Mouse (Mus musculus) neutrophil, adult 5-6 weeks (primary cell): Measurements from ENCODE around the gene Mlkl. TPM values are rescaled to one million over a fixed set of nuclear protein-coding genes. Genes with fewer than 3 reads are reported as not detected.
A peak's percentile ranks its signal among the peaks of the same experiment; 100 is the strongest.
"Not testable (repeated sequence)": the region's sequence is repeated elsewhere in the genome, so short reads cannot be mapped to it uniquely, and the experiment has no call there.

Experiments used
- ATAC-seq: fragments of 151-379, 151-347 bp; 2 replicates; pipeline ENCODE4 v1.8.0; 2017; ENCODE audit warnings: mild to moderate bottlenecking, moderate TSS enrichment; ENCODE audit not compliant: insufficient number of reproducible peaks, poor library complexity, low FRiP score, severe bottlenecking; ENCODE audit errors: extremely low read depth
- total RNA-seq: library from RNA; stranded (forward); fragments of 200-1000 nt; gene quantifications from 2 replicates; pipeline ENCODE4 v1.2.3, GENCODE M21; 2017

The Mlkl gene
- total RNA-seq, 1 experiment from 2014 or later: 2.7 TPM

- no peak for ATAC-seq
Measured at GRCm38 (mm10) chr8:111336692-111337091, 1.3 kb downstream of the Mlkl start.

GRCm38 (mm10) chr8:111325222-111325790 lies 12.7 kb downstream of the Mlkl start:
- ATAC-seq: no peak

- ATAC-seq: no peak
Measured at GRCm38 (mm10) chr8:111314729-111315128, 23.2 kb downstream of the Mlkl start.

GRCm38 (mm10) chr8:111313961-111314360 lies 24.0 kb downstream of the Mlkl start:
- ATAC-seq: not testable (repeated sequence)

GRCm38 (mm10) chr8:111312758-111313162 lies 25.2 kb downstream of the Mlkl start:
- 0 out of 2 replicates have a peak, but pooled peaks have one; percentile 39 for ATAC-seq

- ATAC-seq: peak; percentile 67; the same call in 1 of the 2 replicates
Measured at GRCm38 (mm10) chr8:111310006-111310405, 28.0 kb downstream of the Mlkl start.

GRCm38 (mm10) chr8:111305031-111305730 lies 32.8 kb downstream of the Mlkl start:
- no peak for ATAC-seq

GRCm38 (mm10) chr8:111304359-111304758 lies 33.6 kb downstream of the Mlkl start:
- ATAC-seq: no peak

- not testable (repeated sequence) for ATAC-seq
Measured at GRCm38 (mm10) chr8:111303076-111303803, 34.7 kb downstream of the Mlkl start.

GRCm38 (mm10) chr8:111300597-111301546 lies 37.1 kb downstream of the Mlkl start:
- ATAC-seq: no peak

GRCm38 (mm10) chr8:111299821-111300568 lies 38.0 kb downstream of the Mlkl start, which contains the start of gene Rfwd3:
Gene Rfwd3 (minus strand): TSS chr8:111300222.
- peak; percentile 99 for ATAC-seq

- ATAC-seq: peak; percentile 16; the same call in 1 of the 2 replicates
Measured at GRCm38 (mm10) chr8:111299363-111299820, 38.6 kb downstream of the Mlkl start.

GRCm38 (mm10) chr8:111298011-111298410 lies 40.0 kb downstream of the Mlkl start:
- ATAC-seq: no peak

GRCm38 (mm10) chr8:111291733-111292132 lies 46.2 kb downstream of the Mlkl start:
- no peak for ATAC-seq

GRCm38 (mm10) chr8:111290586-111290985 lies 47.4 kb downstream of the Mlkl start:
- ATAC-seq: no peak

- ATAC-seq: no peak
Measured at GRCm38 (mm10) chr8:111285603-111286002, 52.4 kb downstream of the Mlkl start.

- no peak for ATAC-seq
Measured at GRCm38 (mm10) chr8:111282093-111282492, 55.9 kb downstream of the Mlkl start.

- ATAC-seq: no peak
Measured at GRCm38 (mm10) chr8:111268277-111268676, 69.7 kb downstream of the Mlkl start.
